Mouse (Mus musculus): ENCODE measurements around the gene Nadk2.

DNA sequence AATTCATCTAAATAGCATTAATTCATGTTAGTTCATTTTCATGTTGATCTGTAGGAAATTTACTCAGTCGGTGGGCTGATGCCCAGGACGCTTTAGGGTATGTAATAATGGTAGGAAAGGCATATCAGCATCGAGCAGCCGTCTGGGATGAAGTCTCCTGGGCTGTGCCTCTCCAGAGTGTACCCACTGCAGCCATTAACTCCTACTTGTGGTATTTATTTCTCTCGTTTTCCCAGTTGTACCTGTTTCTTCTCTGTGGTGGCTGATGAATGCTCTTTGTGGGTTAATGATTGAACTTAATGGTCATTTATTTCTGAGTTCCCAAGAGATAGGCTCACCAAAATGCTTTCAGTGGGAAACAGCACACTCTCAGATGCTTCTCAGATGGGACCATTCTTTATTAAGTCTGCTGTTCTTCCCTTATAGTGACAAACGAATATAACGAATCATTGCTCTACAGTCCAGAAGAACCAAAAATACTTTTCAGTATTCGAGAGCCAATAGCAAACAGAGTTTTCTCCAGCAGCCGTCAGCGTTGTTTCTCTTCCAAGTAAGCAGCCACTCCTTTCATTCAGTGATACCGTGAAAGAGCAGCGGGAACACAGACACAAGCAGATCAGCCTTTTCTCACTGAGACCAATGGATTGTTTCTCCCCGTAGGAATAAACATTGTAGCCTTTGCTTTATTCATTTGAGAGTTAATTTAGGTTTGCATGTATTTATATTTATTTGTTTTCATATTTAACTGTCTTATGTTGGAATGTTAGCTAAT, 35.4 kb downstream of the Nadk2 start:
- no peak for TF ChIP-seq CTCF (conservative IDR thresholded peaks at IDR 0.05; ENCODE audit: low read length)
- TF ChIP-seq NANOG (IDR thresholded peaks at IDR 0.05; ENCODE audit: borderline replicate concordance, low read length) = no peak
